Mouse (Mus musculus) lung, adult 2 months (tissue): ENCODE measurements at regions not wholly inside any gene's neighbourhood (a gene's known extent, or its start where the extent isn't known, plus 50 kb on each side); places are given as distances from the start of the nearest gene placed in this dataset.
A peak's percentile ranks its signal among the peaks of the same experiment; 100 is the strongest.

Experiments used
- DNase-seq: peaks from one replicate; pipeline ENCODE4 v3.0.0; 2022
- H3K4me1 ChIP-seq: fragments of 200-500 bp; 2 replicates; pipeline ENCODE4 v1.6.1; 2011; ENCODE audit warnings: low read length; ENCODE audit not compliant: control insufficient read depth, insufficient read depth
- H3K4me3 ChIP-seq: fragments of 200-500 bp; replicated peaks from 2 replicates; pipeline ENCODE3; 2011; ENCODE audit warnings: low read depth, mild to moderate bottlenecking, control low read depth, low read length; ENCODE audit errors: extremely low read depth
- CTCF ChIP-seq: fragments of 200-500 bp; IDR thresholded peaks from 2 replicates; pipeline ENCODE4 v1.5.1; 2011; ENCODE audit warnings: mild to moderate bottlenecking, low read length, control low read depth; ENCODE audit not compliant: insufficient read depth
- POLR2A ChIP-seq: fragments of 200-500 bp; IDR thresholded peaks from 2 replicates; pipeline ENCODE4 v1.6.1; 2011; ENCODE audit warnings: low read depth, mild to moderate bottlenecking, control low read depth, low read length, borderline replicate concordance; ENCODE audit errors: extremely low read depth
- WGBS: fragments of 180-500 bp; shearing (Covaris S2); methylation state at CpG from one replicate; pipeline ENCODE4 v1.1.7; 2018; 5-methylcytosine and 5-hydroxymethylcytosine counted together

DNA sequence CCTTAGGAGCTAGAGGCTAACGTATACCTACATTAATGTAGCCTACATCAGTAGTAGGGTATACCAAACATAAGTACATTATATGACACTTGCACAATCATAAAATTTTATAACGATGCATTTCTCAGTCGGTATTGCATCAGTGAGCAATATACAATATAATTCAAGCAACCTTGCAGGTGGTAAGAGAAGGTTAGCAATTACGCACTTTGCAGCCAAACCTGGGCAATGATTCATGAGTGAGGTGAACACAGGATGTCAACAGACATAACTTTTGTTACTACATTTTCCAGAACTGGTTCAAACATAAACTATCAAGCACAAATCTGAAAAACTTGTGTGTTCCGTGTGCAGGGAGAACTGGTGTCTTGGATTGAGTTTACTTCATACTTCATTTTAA, 229.9 kb upstream of the Zpld1 start:
- no peak for DNase-seq
- H3K4me1 ChIP-seq: no peaks in the 10 kb centered on the region; the same call in 1 of the 2 replicates
- no peak for TF ChIP-seq POLR2A
- TF ChIP-seq CTCF: no peak
- H3K4me3 ChIP-seq: no peak overlapping the region
- WGBS: 91% methylated on average over 5 of the region's 5 CpGs

- no peaks in the 10 kb centered on the region; the same call in 1 of the 2 replicates for H3K4me1 ChIP-seq
- no peak for DNase-seq
- H3K4me3 ChIP-seq: no peak overlapping the region
- TF ChIP-seq POLR2A (no peak), CTCF (no peak)
- 48% methylated on average over 5 of the region's 5 CpGs for WGBS
Observed at GRCm38 (mm10) chr16:55526230-55526842, 228.6 kb upstream of the Zpld1 start.

- no peak overlapping the region for H3K4me3 ChIP-seq
- WGBS: 64% methylated on average over 1 of the region's 1 CpGs
- DNase-seq: no peak
Observed at GRCm38 (mm10) chr16:55523264-55523663, 225.5 kb upstream of the Zpld1 start.

DNA sequence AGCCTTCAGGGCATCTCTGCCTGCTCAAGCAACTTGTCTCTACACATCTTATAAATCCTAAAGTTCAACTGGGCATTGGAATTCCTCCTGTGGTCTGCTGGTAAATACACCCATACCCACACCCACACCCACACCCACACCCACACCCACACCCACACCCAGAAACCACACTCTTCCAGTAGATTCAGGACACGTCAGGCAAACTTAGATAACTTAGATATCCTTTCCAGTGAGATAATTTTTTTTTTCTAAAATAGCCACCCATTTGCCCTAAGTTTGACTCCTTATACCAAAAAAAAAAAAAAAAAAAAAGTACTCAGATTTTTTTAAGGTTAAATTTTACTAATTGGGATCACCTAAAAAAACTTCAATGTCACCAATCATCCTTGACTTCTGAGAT, 224.5 kb upstream of the Zpld1 start:
- no peak for DNase-seq
- H3K4me1 ChIP-seq: no peaks in the 10 kb centered on the region; the same call in 1 of the 2 replicates
- 68% methylated on average over 1 of the region's 1 CpGs for WGBS
- H3K4me3 ChIP-seq: no peak overlapping the region
- no peak for TF ChIP-seq CTCF
- TF ChIP-seq POLR2A: no peak

More at GRCm38 (mm10) chr16:55523264-55523663, 225.5 kb upstream of the Zpld1 start:
- TF ChIP-seq POLR2A: no peak
- no peak for TF ChIP-seq CTCF
- no peaks in the 10 kb centered on the region; the same call in 1 of the 2 replicates for H3K4me1 ChIP-seq

GRCm38 (mm10) chr16:55521421-55521971, 223.7 kb upstream of the Zpld1 start:
- whole genome bisulfite sequencing: 97% methylated on average over 6 of the region's 6 CpGs
- TF ChIP-seq CTCF (no peak), POLR2A (no peak)
- Histone ChIP-seq H3K4me3 (no peak overlapping the region), H3K4me1 (no peaks in the 10 kb centered on the region; the same call in 1 of the 2 replicates)
- DNase-seq: no peak

- no peak for DNase-seq
- TF ChIP-seq CTCF (no peak), POLR2A (no peak)
- no peak overlapping the region for H3K4me3 ChIP-seq
- H3K4me1 ChIP-seq: no peaks in the 10 kb centered on the region
- WGBS: 78% methylated on average over 6 of the region's 6 CpGs
Observed at GRCm38 (mm10) chr16:55520077-55520476, 222.3 kb upstream of the Zpld1 start.

DNA sequence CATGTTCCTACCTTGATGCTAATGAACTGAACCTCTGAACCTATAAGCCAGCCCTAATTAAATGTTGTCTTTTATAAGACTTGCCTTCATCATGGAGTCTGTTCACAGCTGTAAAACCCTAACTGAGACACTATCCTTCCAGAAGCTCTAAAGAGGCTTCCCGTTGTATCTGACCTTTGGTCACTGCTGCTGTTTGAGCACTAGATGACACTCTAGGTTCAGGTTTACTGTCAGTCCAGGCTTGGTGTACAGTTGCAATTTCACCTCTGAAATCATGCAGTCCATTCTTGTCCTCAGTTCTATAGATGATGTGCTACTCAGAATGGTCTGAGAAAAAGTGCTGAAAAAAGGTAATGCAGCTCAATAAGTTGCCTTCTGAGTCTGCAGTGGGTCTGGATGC, 221.9 kb upstream of the Zpld1 start:
- H3K4me1 ChIP-seq: no peaks in the 10 kb centered on the region
- no peak for DNase-seq
- TF ChIP-seq POLR2A (no peak), CTCF (0 out of 2 replicates have a peak, but pooled peaks have one; percentile 27)
- 39% methylated on average over 1 of the region's 1 CpGs for WGBS
- no peak overlapping the region for H3K4me3 ChIP-seq

- no peak overlapping the region for H3K4me3 ChIP-seq
- H3K4me1 ChIP-seq: no peaks in the 10 kb centered on the region
- whole genome bisulfite sequencing: 64% methylated on average over 4 of the region's 4 CpGs
- TF ChIP-seq CTCF: no peak
- TF ChIP-seq POLR2A: no peak
- DNase-seq: no peak
Observed at GRCm38 (mm10) chr16:55516994-55517393, 219.2 kb upstream of the Zpld1 start.

DNA sequence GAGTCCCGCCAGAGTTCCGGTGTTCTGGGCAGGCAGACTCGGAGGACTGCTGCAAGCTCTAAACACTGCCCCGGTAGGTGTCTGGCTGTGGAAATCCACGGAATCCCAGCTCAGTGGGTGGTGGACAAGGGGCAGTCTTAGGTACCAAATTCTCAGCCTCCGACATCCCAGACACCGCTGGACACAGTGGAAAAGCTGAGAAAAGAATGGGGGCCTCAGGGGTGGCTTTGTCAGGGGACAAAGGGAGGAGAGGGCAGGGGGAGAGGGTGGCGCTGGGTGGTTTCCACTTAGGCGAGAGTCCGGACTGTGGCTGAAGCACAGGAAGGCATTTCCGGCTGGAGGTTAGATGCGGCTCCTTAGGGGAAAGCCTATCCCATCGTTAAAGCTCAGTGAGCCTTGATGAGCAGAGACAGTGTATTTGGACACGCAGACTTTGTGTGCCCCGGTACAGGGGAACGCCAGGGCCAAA, 217.5 kb upstream of the Zpld1 start:
- WGBS: 73% methylated on average over 16 of the region's 16 CpGs
- Histone ChIP-seq H3K4me1 (no peaks in the 10 kb centered on the region), H3K4me3 (no peak overlapping the region)
- no peak for DNase-seq
- no peak for TF ChIP-seq POLR2A
- TF ChIP-seq CTCF: no peak
